Comparison of ENCODE assay signal across 9 mouse cellular contexts in genomic region chr17:37083327-37083726, GRCm38 (mm10). TPM values are rescaled to one million over a fixed set of nuclear protein-coding genes. Genes with fewer than 3 reads are reported as not detected.
A peak's percentile ranks its signal among the peaks of the same experiment; 100 is the strongest.
DNase-seq lines count a peak whose midpoint lies in the region; ATAC-seq and TF ChIP-seq lines count a peak whose summit lies in the region.
"Had no signal": no experiment of that assay in that cellular context is flagged by ENCODE, and none has a peak within 500 bp of the region (broad histone marks: within the 10 kb centered on the region; RNA-seq: fewer than 3 reads in every experiment).

No protein-coding gene starts in this region.

- intact Hi-C loops in left cerebral cortex, postnatal 25 days (cut with DNase I) = loop anchor here (1.0 kb wide), 1 partner anchor 120 kb away; no protein-coding TSS in a partner anchor

- ATAC-seq in activated CD4-positive, CD25-positive, alpha-beta regulatory T cell, adult 4 months = peak; percentile 83
- 0 out of 2 replicates have a peak, but pooled peaks have one; percentile 45 for ATAC-seq in embryonic facial prominence, embryonic 13.5 days (ENCODE audit: insufficient number of reproducible peaks, insufficient read depth, low FRiP score, low TSS enrichment, low read depth)
- peak; percentile 51 for ATAC-seq in midbrain, embryonic 13.5 days
- peak; percentile 76 for ATAC-seq in stomach, postnatal 0 days (ENCODE audit: low FRiP score, low TSS enrichment)

- H3K4me3 ChIP-seq in embryonic facial prominence, embryonic 13.5 days = no peak overlapping the region
- H3K4me3 ChIP-seq in limb, embryonic 10.5 days = no peak overlapping the region
- no peak overlapping the region for H3K4me3 ChIP-seq in midbrain, embryonic 13.5 days (replicated peaks)
- H3K4me3 ChIP-seq in stomach, postnatal 0 days (ENCODE audit: low read depth, low read length) = no peak overlapping the region

- no peaks in the 10 kb centered on the region for H3K27me3 ChIP-seq in embryonic facial prominence, embryonic 13.5 days
- H3K27me3 ChIP-seq in limb, embryonic 10.5 days (ENCODE audit: low read depth, poor library complexity, severe bottlenecking) = no peaks in the 10 kb centered on the region
- H3K27me3 ChIP-seq in midbrain, embryonic 13.5 days = no peaks in the 10 kb centered on the region
- H3K27me3 ChIP-seq in stomach, postnatal 0 days (ENCODE audit: control insufficient read depth, insufficient read depth, low read length) = no peaks in the 10 kb centered on the region

- no peaks in the 10 kb centered on the region for H3K9me3 ChIP-seq in embryonic facial prominence, embryonic 13.5 days
- no peaks in the 10 kb centered on the region for H3K9me3 ChIP-seq in limb, embryonic 10.5 days (replicated peaks)
- H3K9me3 ChIP-seq in midbrain, embryonic 13.5 days = no peaks in the 10 kb centered on the region
- no peaks in the 10 kb centered on the region for H3K9me3 ChIP-seq in stomach, postnatal 0 days (ENCODE audit: control insufficient read depth, low read length)

- no peak for TF ChIP-seq EP300 in stomach, postnatal 0 days (optimal IDR thresholded peaks at IDR 0.05)

- WGBS in embryonic facial prominence, embryonic 13.5 days = 3% methylated on average over 7 of the region's 8 CpGs
- WGBS in limb, embryonic 10.5 days = 4% methylated on average over 8 of the region's 8 CpGs
- 5% methylated on average over 7 of the region's 8 CpGs for WGBS in midbrain, embryonic 13.5 days
- WGBS in stomach, postnatal 0 days = 2% methylated on average over 8 of the region's 8 CpGs

- peak; percentile 96 for TF ChIP-seq CTCF in stomach, postnatal 0 days (IDR thresholded peaks at IDR 0.05; ENCODE audit: low read depth)

- no peaks in the 10 kb centered on the region for H3K36me3 ChIP-seq in embryonic facial prominence, embryonic 13.5 days
- H3K36me3 ChIP-seq in limb, embryonic 10.5 days = no peaks in the 10 kb centered on the region
- H3K36me3 ChIP-seq in midbrain, embryonic 13.5 days = no peaks in the 10 kb centered on the region
- no peaks in the 10 kb centered on the region for H3K36me3 ChIP-seq in stomach, postnatal 0 days (ENCODE audit: control insufficient read depth, insufficient read depth, low read length)

- no peak overlapping the region for H3K9ac ChIP-seq in embryonic facial prominence, embryonic 13.5 days
- no peak overlapping the region for H3K9ac ChIP-seq in midbrain, embryonic 13.5 days (replicated peaks)
- no peak overlapping the region for H3K9ac ChIP-seq in stomach, postnatal 0 days (ENCODE audit: low read length)

- no peak overlapping the region for H3K27ac ChIP-seq in embryonic facial prominence, embryonic 13.5 days
- no peak overlapping the region for H3K27ac ChIP-seq in limb, embryonic 10.5 days
- H3K27ac ChIP-seq in midbrain, embryonic 13.5 days = no peak overlapping the region
- H3K27ac ChIP-seq in stomach, postnatal 0 days (replicated peaks) = no peak overlapping the region

- peaks cover 9% of the 10 kb centered on the region for H3K4me1 ChIP-seq in embryonic facial prominence, embryonic 13.5 days
- H3K4me1 ChIP-seq in limb, embryonic 10.5 days = peaks cover 9% of the 10 kb centered on the region
- peaks cover 22% of the 10 kb centered on the region for H3K4me1 ChIP-seq in midbrain, embryonic 13.5 days (replicated peaks)
- H3K4me1 ChIP-seq in stomach, postnatal 0 days (replicated peaks; ENCODE audit: control insufficient read depth, insufficient read depth) = no peaks in the 10 kb centered on the region

- peak; percentile 25 to 60 for DNase-seq in left cerebral cortex, postnatal 25 days (ENCODE audit: low spot score in 2 of 2)
- DNase-seq in left cerebral cortex, adult 8-10 months (ENCODE audit: low spot score in 2 of 2) = no peak
- DNase-seq in heart, postnatal 4 days = peak; percentile 79
- peak; percentile 82 for DNase-seq in limb, embryonic 10.5 days (ENCODE audit: low spot score)
- peak; percentile 85 for DNase-seq in stomach, postnatal 0 days (ENCODE audit: low spot score)

- no peak overlapping the region for H3K4me2 ChIP-seq in embryonic facial prominence, embryonic 13.5 days
- H3K4me2 ChIP-seq in midbrain, embryonic 13.5 days (replicated peaks) = no peak overlapping the region
- no peak overlapping the region for H3K4me2 ChIP-seq in stomach, postnatal 0 days (replicated peaks; ENCODE audit: low read depth)

RNA-seq across cellular contexts. Expression of gene Olfr90, which starts 5.0 kb away (rescaled TPM):
- not detected for total RNA-seq in left cerebral cortex, postnatal 25 days (2021)
- not detected for total RNA-seq in left cerebral cortex, adult 8-10 months (2022)
- under 1 TPM in 1 of 2 experiments, not detected in 1; 0.19 TPM for polyA plus RNA-seq in activated CD4-positive, CD25-positive, alpha-beta regulatory T cell, adult 4 months (2017; shearing (Covaris generic))
- polyA plus RNA-seq in embryonic facial prominence, embryonic 13.5 days (2015; fragmentation: Nextera tagmentation; extraction: Ambion mirVana) = 0.10 TPM in 1 of 2 replicates, not detected in the other
- total RNA-seq in heart, postnatal 4 days (2021) = not detected
- polyA plus RNA-seq in limb, embryonic 10.5 days (2016; fragmentation: Nextera tagmentation; extraction: Ambion mirVana) = 0.06 TPM in 1 of 2 replicates, not detected in the other
- polyA plus RNA-seq in midbrain, embryonic 13.5 days (2015; fragmentation: Nextera tagmentation; extraction: Ambion mirVana) = not detected in 2 replicates
- polyA plus RNA-seq in stomach, postnatal 0 days (2015; fragmentation: Nextera tagmentation; extraction: Ambion mirVana) = not detected in 2 replicates
- polyA plus RNA-seq: frontal cortex, adult 2 months had no signal

RNA-seq across cellular contexts. Expression of gene Olfr91, which starts 14.8 kb away (rescaled TPM):
- not detected for total RNA-seq in left cerebral cortex, postnatal 25 days (2021)
- not detected for total RNA-seq in left cerebral cortex, adult 8-10 months (2022)
- polyA plus RNA-seq in activated CD4-positive, CD25-positive, alpha-beta regulatory T cell, adult 4 months (2017; shearing (Covaris generic)) = not detected
- not detected in 2 replicates for polyA plus RNA-seq in embryonic facial prominence, embryonic 13.5 days (2015; fragmentation: Nextera tagmentation; extraction: Ambion mirVana)
- not detected for total RNA-seq in heart, postnatal 4 days (2021)
- polyA plus RNA-seq in limb, embryonic 10.5 days (2016; fragmentation: Nextera tagmentation; extraction: Ambion mirVana) = 0.05 TPM in 1 of 2 replicates, not detected in the other
- not detected in 2 replicates for polyA plus RNA-seq in midbrain, embryonic 13.5 days (2015; fragmentation: Nextera tagmentation; extraction: Ambion mirVana)
- not detected in 2 replicates for polyA plus RNA-seq in stomach, postnatal 0 days (2015; fragmentation: Nextera tagmentation; extraction: Ambion mirVana)
- polyA plus RNA-seq: frontal cortex, adult 2 months had no signal

RNA-seq across cellular contexts. Expression of gene Olfr92, which starts 36.6 kb away (rescaled TPM):
- total RNA-seq in left cerebral cortex, postnatal 25 days (2021) = not detected
- not detected for total RNA-seq in left cerebral cortex, adult 8-10 months (2022)
- polyA plus RNA-seq in activated CD4-positive, CD25-positive, alpha-beta regulatory T cell, adult 4 months (2017; shearing (Covaris generic)) = not detected
- polyA plus RNA-seq in embryonic facial prominence, embryonic 13.5 days (2015; fragmentation: Nextera tagmentation; extraction: Ambion mirVana) = not detected in 2 replicates
- total RNA-seq in heart, postnatal 4 days (2021) = not detected
- polyA plus RNA-seq in limb, embryonic 10.5 days (2016; fragmentation: Nextera tagmentation; extraction: Ambion mirVana) = not detected in 2 replicates
- polyA plus RNA-seq in midbrain, embryonic 13.5 days (2015; fragmentation: Nextera tagmentation; extraction: Ambion mirVana) = not detected in 2 replicates
- not detected in 2 replicates for polyA plus RNA-seq in stomach, postnatal 0 days (2015; fragmentation: Nextera tagmentation; extraction: Ambion mirVana)
- polyA plus RNA-seq: frontal cortex, adult 2 months had no signal

RNA-seq across cellular contexts. Expression of gene Gabbr1, which starts 37.6 kb away (rescaled TPM):
- total RNA-seq in left cerebral cortex, postnatal 25 days (2021) = 100 to 1,000 TPM; 670 to 698 TPM
- total RNA-seq in left cerebral cortex, adult 8-10 months (2022) = 100 to 1,000 TPM; 662 to 748 (median 699) TPM
- polyA plus RNA-seq in activated CD4-positive, CD25-positive, alpha-beta regulatory T cell, adult 4 months (2017; shearing (Covaris generic)) = 1 to 10 TPM; 5.0 to 6.2 TPM
- 15.8 and 16.1 TPM in 2 replicates for polyA plus RNA-seq in embryonic facial prominence, embryonic 13.5 days (2015; fragmentation: Nextera tagmentation; extraction: Ambion mirVana)
- 10 to 100 TPM; 21.6 to 22.4 TPM for total RNA-seq in heart, postnatal 4 days (2021)
- polyA plus RNA-seq in limb, embryonic 10.5 days (2016; fragmentation: Nextera tagmentation; extraction: Ambion mirVana) = 6.6 and 9.0 TPM in 2 replicates
- 46.7 and 53.2 TPM in 2 replicates for polyA plus RNA-seq in midbrain, embryonic 13.5 days (2015; fragmentation: Nextera tagmentation; extraction: Ambion mirVana)
- 3.8 and 4.3 TPM in 2 replicates for polyA plus RNA-seq in stomach, postnatal 0 days (2015; fragmentation: Nextera tagmentation; extraction: Ambion mirVana)

Comparison
In these comparisons a context has a peak if more than half of its experiments do, and no peak if none do; other contexts are left out.
1. DNase-seq: peak in left cerebral cortex, postnatal 25 days (2 of 2), heart, postnatal 4 days (single experiment), limb, embryonic 10.5 days (single experiment) and stomach, postnatal 0 days (single experiment); none in left cerebral cortex, adult 8-10 months (0 of 2).
2. Peak in every context shown above with its lines, with median percentiles within 50 percentile points of each other: ATAC-seq.